Mouse (Mus musculus) intestine, embryonic 14.5 days (tissue): Measurements from ENCODE around the gene Rabgap1l. TPM values are rescaled to one million over a fixed set of nuclear protein-coding genes. Genes with fewer than 3 reads are reported as not detected.

Experiments used
- ATAC-seq: fragments of 200-750 bp; cut with Nextera tagmentation; replicated peaks from 2 replicates; pipeline ENCODE4 v1.8.0; 2017; ENCODE audit warnings: low read depth, moderate number of reproducible peaks, moderate TSS enrichment, moderate library complexity; ENCODE audit not compliant: low FRiP score, low TSS enrichment
- DNase-seq: peaks from one replicate; pipeline ENCODE4 v3.0.0-alpha.2; 2018; ENCODE audit warnings: low spot score
- H3K27ac ChIP-seq: fragments of 300-500 bp; sonication (generic); 2 replicates; pipeline ENCODE4 v1.5.1; 2014; ENCODE audit warnings: low read depth, mild to moderate bottlenecking, control low read depth
- H3K27me3 ChIP-seq: fragments of 300-500 bp; sonication (generic); replicated peaks from 2 replicates; pipeline ENCODE4 v1.6.1; 2014; ENCODE audit warnings: low read length, control low read depth; ENCODE audit not compliant: control insufficient read depth, insufficient read depth
- H3K36me3 ChIP-seq: fragments of 300-500 bp; sonication (generic); 2 replicates; pipeline ENCODE4 v1.6.1; 2014; ENCODE audit warnings: low read length, control low read depth; ENCODE audit not compliant: control insufficient read depth, insufficient read depth
- H3K4me1 ChIP-seq: fragments of 300-500 bp; sonication (generic); replicated peaks from 2 replicates; pipeline ENCODE4 v1.6.1; 2014; ENCODE audit warnings: low read length, control low read depth, mixed read lengths; ENCODE audit not compliant: control insufficient read depth, insufficient read depth
- H3K4me2 ChIP-seq: fragments of 300-500 bp; sonication (generic); 2 replicates; pipeline ENCODE4 v1.6.1; 2014; ENCODE audit warnings: low read length
- H3K4me3 ChIP-seq: fragments of 300-500 bp; sonication (generic); 2 replicates; pipeline ENCODE4 v1.5.1; 2014; ENCODE audit warnings: low read depth, low read length, control low read depth, mixed read lengths
- H3K9ac ChIP-seq: fragments of 300-500 bp; sonication (generic); 2 replicates; pipeline ENCODE4 v1.6.1; 2014; ENCODE audit warnings: mild to moderate bottlenecking, low read length
- H3K9me3 ChIP-seq: fragments of 300-500 bp; sonication (generic); 2 replicates; pipeline ENCODE4 v1.6.1; 2016; ENCODE audit warnings: low read length, control low read depth; ENCODE audit not compliant: control insufficient read depth
- WGBS: fragments of 180-500 bp; shearing (Covaris S2); extraction: QIAGEN DNeasy Blood & Tissue Kit; methylation state at CpG from one replicate; pipeline ENCODE4 v1.1.7; 2014; 5-methylcytosine and 5-hydroxymethylcytosine counted together
- polyA plus RNA-seq: library from polyadenylated mRNA; unstranded; fragments of >200 nt; fragmentation: Nextera tagmentation; extraction: Ambion mirVana; gene quantifications from 2 replicates; pipeline ENCODE4 v1.2.1, GENCODE M21; 2014

Rabgap1l gene
- polyA plus RNA-seq, 1 experiment from 2014 or later: 19.9 TPM

DNA sequence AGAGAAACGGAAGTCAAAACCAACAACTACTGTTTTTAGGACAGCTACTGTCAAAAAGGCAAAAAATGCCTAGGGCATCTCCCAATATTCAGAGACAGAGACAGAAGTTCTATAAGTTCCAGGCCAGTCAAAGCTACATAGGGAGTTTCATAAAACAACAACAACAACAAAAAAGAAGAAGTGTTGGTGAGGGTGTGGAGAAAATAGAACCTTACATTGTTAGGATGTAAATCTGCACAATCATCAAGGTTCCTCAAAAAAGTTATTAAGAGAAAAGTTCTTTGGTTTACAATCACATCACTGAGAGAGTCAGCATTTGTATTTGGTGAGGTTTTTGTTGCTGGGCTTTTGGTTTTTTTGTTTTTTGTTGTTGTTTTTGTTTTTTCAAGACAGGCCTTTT lies 472.3 kb downstream of the Rabgap1l start:
- Histone ChIP-seq H3K4me1 (0 out of 2 replicates have a peak, but pooled peaks cover 3% of the 10 kb centered on the region), H3K27ac (no peak overlapping the region), H3K36me3 (no peaks in the 10 kb centered on the region), H3K27me3 (no peaks in the 10 kb centered on the region), H3K9me3 (no peaks in the 10 kb centered on the region), H3K4me3 (no peak overlapping the region), H3K9ac (no peak overlapping the region), H3K4me2 (no peak overlapping the region)
- no peak for DNase-seq
- no peak for ATAC-seq
- 72% methylated on average over 1 of the region's 1 CpGs for WGBS

DNA sequence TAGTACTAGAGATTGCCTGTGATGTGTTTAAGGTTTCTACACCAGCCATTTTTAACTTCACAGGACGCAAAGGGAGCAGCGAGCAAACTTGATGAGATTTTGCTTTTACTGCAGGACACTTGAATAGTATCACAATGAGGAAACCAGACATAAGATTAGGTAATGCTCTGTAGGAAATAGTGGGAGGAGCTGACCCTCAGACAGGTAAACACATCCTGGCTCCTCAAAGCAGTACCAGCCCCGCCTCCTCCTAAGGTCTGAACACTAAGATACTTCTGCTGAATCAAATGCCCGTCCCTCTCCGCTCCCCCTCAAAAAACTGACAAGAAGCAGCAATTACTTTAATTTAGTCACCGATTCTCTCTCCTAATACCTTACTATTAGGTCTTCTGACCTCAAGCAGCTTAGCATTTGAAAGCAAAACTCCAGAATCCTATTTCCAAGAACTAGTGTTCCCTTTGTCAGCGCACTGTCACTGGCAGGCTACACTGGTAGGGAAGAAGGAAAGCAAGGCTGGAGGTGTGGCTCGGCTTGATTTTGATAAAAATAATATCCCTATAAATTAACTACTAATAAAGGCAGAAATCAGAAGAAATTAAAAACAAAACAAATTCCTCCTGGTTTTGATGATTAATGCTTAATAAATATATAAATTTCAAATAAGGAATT lies 474.8 kb downstream of the Rabgap1l start:
- no peak for DNase-seq
- 62% methylated on average over 8 of the region's 8 CpGs for WGBS
- ATAC-seq: peak; percentile 77; the same call in 1 of the 2 replicates

DNA sequence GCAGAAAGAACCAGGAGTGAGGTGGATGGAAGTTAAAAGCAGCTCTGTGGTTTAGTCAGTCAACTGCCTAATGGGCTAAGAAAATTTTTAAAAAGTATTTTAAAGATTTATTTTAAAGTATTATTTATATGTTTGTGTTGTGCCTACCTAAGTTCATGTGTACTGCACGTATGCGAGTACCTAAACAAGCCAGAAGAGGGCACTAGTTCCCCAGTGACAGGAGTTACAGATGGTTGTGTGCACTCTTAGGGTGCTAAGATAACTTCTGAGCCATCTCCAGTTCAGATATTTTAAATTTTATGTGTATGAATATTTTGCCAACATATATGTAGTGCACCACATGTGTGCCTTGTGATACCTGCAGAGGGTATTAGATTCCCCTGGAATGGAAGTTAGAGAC lies 476.8 kb downstream of the Rabgap1l start:
- no peaks in the 10 kb centered on the region for H3K27me3 ChIP-seq
- no peak for DNase-seq
- H3K9ac ChIP-seq: no peak overlapping the region
- ATAC-seq: no peak
- no peaks in the 10 kb centered on the region for H3K36me3 ChIP-seq
- H3K27ac ChIP-seq: no peak overlapping the region
- no peak overlapping the region for H3K4me3 ChIP-seq
- H3K4me2 ChIP-seq: no peak overlapping the region
- H3K4me1 ChIP-seq: no peaks in the 10 kb centered on the region
- 98% methylated on average over 2 of the region's 2 CpGs for WGBS
- no peaks in the 10 kb centered on the region for H3K9me3 ChIP-seq

More for the DNA sequence above, 474.8 kb downstream of the Rabgap1l start:
- no peak overlapping the region for H3K27ac ChIP-seq
- no peak overlapping the region for H3K4me3 ChIP-seq
- H3K9me3 ChIP-seq: no peaks in the 10 kb centered on the region
- H3K36me3 ChIP-seq: no peaks in the 10 kb centered on the region
- H3K4me1 ChIP-seq: no peaks in the 10 kb centered on the region
- H3K27me3 ChIP-seq: no peaks in the 10 kb centered on the region
- no peak overlapping the region for H3K9ac ChIP-seq
- H3K4me2 ChIP-seq: no peak overlapping the region

DNA sequence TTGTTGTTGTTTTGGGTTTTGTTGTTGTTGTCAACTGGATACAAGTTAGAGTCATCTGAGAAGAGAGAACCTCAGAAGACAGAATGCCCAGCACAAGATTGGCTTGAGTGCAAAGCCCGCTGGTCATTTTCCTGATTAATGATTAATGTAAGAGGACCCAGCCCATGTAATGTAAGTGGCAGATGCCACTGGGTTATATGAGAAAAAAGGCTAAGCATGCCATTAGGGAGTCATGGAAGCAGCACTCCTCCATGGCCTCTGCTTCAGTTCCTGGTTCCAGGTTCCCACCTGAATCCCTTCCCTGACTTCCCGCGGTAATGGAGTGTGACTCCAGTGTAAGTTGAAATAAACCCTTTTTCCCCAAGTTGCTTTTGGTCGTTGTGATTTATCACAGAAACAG lies 480.4 kb downstream of the Rabgap1l start:
- no peak overlapping the region for H3K4me3 ChIP-seq
- ATAC-seq: no peak
- H3K4me1 ChIP-seq: peaks cover 5% of the 10 kb centered on the region; the same call in 1 of the 2 replicates
- DNase-seq: no peak
- H3K27ac ChIP-seq: no peak overlapping the region
- H3K9me3 ChIP-seq: no peaks in the 10 kb centered on the region
- WGBS: 85% methylated on average over 4 of the region's 4 CpGs
- no peaks in the 10 kb centered on the region for H3K36me3 ChIP-seq
- H3K27me3 ChIP-seq: no peaks in the 10 kb centered on the region
- no peak overlapping the region for H3K9ac ChIP-seq
- H3K4me2 ChIP-seq: no peak overlapping the region

DNA sequence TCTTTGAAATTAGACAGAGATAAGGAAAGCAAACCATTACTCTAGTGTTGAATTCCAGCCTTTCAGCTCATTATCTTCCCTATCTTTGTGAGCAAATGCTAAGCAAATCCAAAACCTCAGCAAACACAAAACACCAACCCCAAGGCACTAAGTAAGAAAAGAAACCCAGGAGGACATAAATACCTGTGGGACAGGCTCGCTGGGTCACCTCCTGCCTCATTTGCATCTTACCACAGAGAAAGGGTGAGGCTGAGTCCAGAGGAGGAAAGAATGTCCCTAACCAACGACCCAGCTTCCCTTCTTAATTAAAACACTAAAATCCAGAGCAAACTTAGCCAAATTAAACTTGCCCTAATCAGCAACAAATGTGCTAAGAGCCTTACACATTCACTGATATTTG lies 481.1 kb downstream of the Rabgap1l start:
- Histone ChIP-seq H3K4me1 (peaks cover 11% of the 10 kb centered on the region; the same call in 1 of the 2 replicates), H3K9me3 (no peaks in the 10 kb centered on the region), H3K27me3 (no peaks in the 10 kb centered on the region), H3K27ac (peak overlapping the region; percentile 33; the same call in 1 of the 2 replicates), H3K36me3 (no peaks in the 10 kb centered on the region), H3K4me2 (no peak overlapping the region), H3K9ac (no peak overlapping the region), H3K4me3 (no peak overlapping the region)
- ATAC-seq (no peak), DNase-seq (no peak)
- WGBS: 33% methylated on average over 2 of the region's 2 CpGs

DNA sequence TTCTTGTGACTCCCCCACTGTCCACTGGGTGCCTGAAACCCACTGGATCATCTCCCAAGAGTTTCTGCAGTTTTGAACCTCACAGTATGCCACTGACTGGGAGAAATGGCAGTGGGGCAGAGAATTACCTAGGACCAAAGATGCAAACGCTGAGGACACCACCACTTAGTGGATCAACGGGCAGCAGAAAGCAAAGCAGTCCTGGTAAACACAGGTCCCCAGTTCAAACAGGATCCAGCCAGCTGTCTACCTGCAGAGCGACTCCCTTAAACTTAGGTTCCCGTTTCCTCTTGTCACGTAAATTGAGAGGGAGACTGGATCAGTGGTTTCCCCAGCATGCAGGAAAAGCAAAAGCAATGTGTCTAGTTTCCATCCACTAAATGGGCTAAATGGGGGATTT lies 483.1 kb downstream of the Rabgap1l start:
- Histone ChIP-seq H3K9ac (no peak overlapping the region), H3K27me3 (no peaks in the 10 kb centered on the region), H3K4me2 (no peak overlapping the region), H3K4me3 (no peak overlapping the region), H3K9me3 (no peaks in the 10 kb centered on the region), H3K27ac (no peak overlapping the region), H3K36me3 (no peaks in the 10 kb centered on the region), H3K4me1 (peaks cover 15% of the 10 kb centered on the region; the same call in 1 of the 2 replicates)
- WGBS: 49% methylated on average over 5 of the region's 5 CpGs
- ATAC-seq (no peak), DNase-seq (no peak)

DNA sequence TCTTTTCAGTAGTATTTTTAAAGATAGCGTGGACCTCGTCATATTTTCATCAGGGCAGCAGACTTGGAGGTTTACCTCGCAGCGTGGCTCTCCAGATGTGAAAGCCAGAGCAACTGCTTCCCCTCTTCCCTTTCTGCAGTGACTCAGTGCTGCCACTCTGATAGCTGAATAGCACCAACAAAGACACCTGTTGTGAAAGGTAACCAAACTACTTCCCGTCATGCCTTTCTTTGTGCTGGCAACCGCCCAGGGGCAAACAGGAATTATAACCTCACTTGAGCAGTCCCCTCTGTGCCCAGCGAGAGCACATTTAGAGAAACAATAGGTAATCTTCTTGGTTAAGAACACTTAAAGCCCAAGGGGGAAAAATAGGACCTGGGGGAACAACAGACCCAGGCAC lies 484.0 kb downstream of the Rabgap1l start:
- Histone ChIP-seq H3K27ac (peak overlapping the region; percentile 40; the same call in 1 of the 2 replicates), H3K27me3 (no peaks in the 10 kb centered on the region), H3K9me3 (no peaks in the 10 kb centered on the region), H3K4me1 (peaks cover 15% of the 10 kb centered on the region; the same call in 1 of the 2 replicates), H3K4me3 (peak overlapping the region; percentile 20; the same call in 1 of the 2 replicates), H3K4me2 (peak overlapping the region; percentile 39), H3K36me3 (no peaks in the 10 kb centered on the region), H3K9ac (no peak overlapping the region)
- WGBS: 24% methylated on average over 7 of the region's 7 CpGs
- ATAC-seq (peak; percentile 53; the same call in 1 of the 2 replicates), DNase-seq (peak; percentile 64)

DNA sequence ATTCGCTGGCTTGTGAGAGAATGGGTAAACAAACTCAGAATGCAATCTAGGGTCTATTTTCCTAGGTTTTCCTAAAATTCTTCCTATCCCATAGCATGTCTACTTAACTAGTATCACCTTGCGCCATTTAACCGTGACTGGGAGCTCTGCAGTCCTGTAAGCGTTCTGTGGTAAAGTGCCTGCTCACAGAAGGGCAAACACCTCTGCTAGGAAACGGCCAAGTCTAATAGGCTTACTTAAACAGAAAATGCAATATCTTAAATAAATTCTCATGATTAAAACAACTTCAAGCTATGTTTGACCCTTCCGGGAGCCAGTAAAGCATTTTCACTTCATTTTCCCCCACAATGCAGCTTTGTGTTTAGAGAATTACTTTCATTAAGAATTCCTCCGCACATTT lies 484.5 kb downstream of the Rabgap1l start:
- no peak for ATAC-seq
- peaks cover 15% of the 10 kb centered on the region; the same call in 1 of the 2 replicates for H3K4me1 ChIP-seq
- WGBS: 51% methylated on average over 7 of the region's 7 CpGs
- H3K27me3 ChIP-seq: no peaks in the 10 kb centered on the region
- no peaks in the 10 kb centered on the region for H3K36me3 ChIP-seq
- H3K4me3 ChIP-seq: peak overlapping the region; percentile 20; the same call in 1 of the 2 replicates
- no peak overlapping the region for H3K9ac ChIP-seq
- no peak for DNase-seq
- H3K27ac ChIP-seq: 0 out of 2 replicates have a peak overlapping the region, but pooled peaks have one; percentile 40
- no peaks in the 10 kb centered on the region for H3K9me3 ChIP-seq
- peak overlapping the region; percentile 39 for H3K4me2 ChIP-seq
